Mouse (Mus musculus) liver, adult (tissue): Measurements from ENCODE around the gene Pcyt1a.

Source experiments
- GATA4 ChIP-seq: IDR thresholded peaks from 2 replicates; pipeline ENCODE4 v1.6.1; 2014; ENCODE audit warnings: mild to moderate bottlenecking, low read length; ENCODE audit not compliant: insufficient replicate concordance

The Pcyt1a gene

GRCm38 (mm10) chr16:32523462-32524243, 92.9 kb downstream of the Pcyt1a start:
- TF ChIP-seq GATA4: no peak

GRCm38 (mm10) chr16:32524244-32524615, 93.5 kb downstream of the Pcyt1a start:
- TF ChIP-seq GATA4: no peak
